Mouse (Mus musculus): ENCODE data around the gene Dnm2.

DNA sequence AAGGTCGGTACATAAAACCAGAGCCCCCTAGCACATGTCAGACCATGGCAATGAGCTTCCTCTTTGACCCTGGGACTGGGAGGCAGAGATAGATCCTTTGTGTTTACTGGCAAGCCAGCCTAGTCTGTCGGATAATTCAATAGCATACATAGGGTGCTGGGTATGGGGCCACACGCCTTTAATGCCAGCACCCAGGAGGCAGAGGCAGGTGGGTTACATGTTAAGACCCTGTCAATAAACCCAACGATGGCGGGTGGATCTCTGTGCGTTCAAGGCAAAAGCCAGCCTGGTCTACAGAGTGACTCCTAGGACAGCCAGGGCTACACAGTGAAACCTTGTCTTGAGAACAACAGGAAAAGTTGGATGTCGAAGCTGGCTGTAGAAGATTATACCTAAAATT is 16.1 kb upstream of the Dnm2 start:
- no peak for TF ChIP-seq CTCF (IDR thresholded peaks at IDR 0.05; ENCODE audit: borderline replicate concordance, insufficient read depth, low read depth, low read length)
- no peak for TF ChIP-seq POLR2A (IDR thresholded peaks at IDR 0.05; ENCODE audit: borderline replicate concordance, insufficient read depth, low read length)
